Mouse (Mus musculus) midbrain, embryonic 15.5 days (tissue): ENCODE measurements at regions not wholly inside any gene's neighbourhood (a gene's known extent, or its start where the extent isn't known, plus 50 kb on each side); places are given as distances from the start of the nearest gene placed in this dataset.

ENCODE experiments used
- ATAC-seq: fragments of 200-750 bp; cut with Nextera tagmentation; replicated peaks from 2 replicates; pipeline ENCODE4 v1.8.0; 2017; ENCODE audit warnings: moderate TSS enrichment
- H3K27ac ChIP-seq: fragments of 300-500 bp; sonication (generic); 2 replicates; pipeline ENCODE4 v1.5.1; 2015; ENCODE audit warnings: mild to moderate bottlenecking, inconsistent platforms
- H3K27me3 ChIP-seq: fragments of 300-500 bp; sonication (generic); replicated peaks from 2 replicates; pipeline ENCODE4 v1.6.1; 2015; ENCODE audit warnings: inconsistent platforms
- H3K36me3 ChIP-seq: fragments of 300-500 bp; sonication (generic); replicated peaks from 2 replicates; pipeline ENCODE4 v1.6.1; 2015; ENCODE audit warnings: inconsistent platforms
- H3K4me1 ChIP-seq: fragments of 300-500 bp; sonication (generic); 2 replicates; pipeline ENCODE4 v1.6.1; 2015; ENCODE audit warnings: inconsistent platforms
- H3K4me2 ChIP-seq: fragments of 300-500 bp; sonication (generic); 2 replicates; pipeline ENCODE4 v1.6.1; 2015; ENCODE audit warnings: inconsistent platforms, mild to moderate bottlenecking, moderate library complexity
- H3K4me3 ChIP-seq: fragments of 300-500 bp; sonication (generic); 2 replicates; pipeline ENCODE4 v1.5.1; 2015; ENCODE audit warnings: mild to moderate bottlenecking, inconsistent platforms
- H3K9ac ChIP-seq: fragments of 300-500 bp; sonication (generic); 2 replicates; pipeline ENCODE4 v1.6.1; 2015; ENCODE audit warnings: mild to moderate bottlenecking, inconsistent platforms
- H3K9me3 ChIP-seq: fragments of 300-500 bp; sonication (generic); 2 replicates; pipeline ENCODE4 v1.6.1; 2016; ENCODE audit warnings: inconsistent platforms
- WGBS: fragments of 180-500 bp; shearing (Covaris S2); methylation state at CpG from one replicate; pipeline ENCODE4 v1.1.7; 2015; ENCODE audit warnings: mixed read lengths; 5-methylcytosine and 5-hydroxymethylcytosine counted together

- no peak overlapping the region for H3K27ac ChIP-seq
- H3K36me3 ChIP-seq, result no peaks in the 10 kb centered on the region
- 32% methylated on average over 7 of the region's 7 CpGs for WGBS
- no peak overlapping the region for H3K4me2 ChIP-seq
- H3K4me1 ChIP-seq, result peaks cover 8% of the 10 kb centered on the region; the same call in 1 of the 2 replicates
- no peak overlapping the region for H3K4me3 ChIP-seq
- ATAC-seq, result no peak
- no peaks in the 10 kb centered on the region for H3K9me3 ChIP-seq
- H3K27me3 ChIP-seq, result no peaks in the 10 kb centered on the region
- H3K9ac ChIP-seq, result no peak overlapping the region
These were observed 1445.5 kb upstream of the Tenm2 start for GRCm38 (mm10) chr11:38681264-38681663.

GRCm38 (mm10) chr11:38673367-38674056, 1437.7 kb upstream of the Tenm2 start:
- H3K9ac ChIP-seq, result no peak overlapping the region
- no peak for ATAC-seq
- WGBS, result 63% methylated on average over 5 of the region's 5 CpGs

More at GRCm38 (mm10) chr11:38673367-38674056, 1437.7 kb upstream of the Tenm2 start:
- H3K27ac ChIP-seq, result no peak overlapping the region
- H3K4me2 ChIP-seq, result no peak overlapping the region
- H3K27me3 ChIP-seq, result no peaks in the 10 kb centered on the region
- H3K4me1 ChIP-seq, result no peaks in the 10 kb centered on the region
- no peak overlapping the region for H3K4me3 ChIP-seq
- H3K36me3 ChIP-seq, result no peaks in the 10 kb centered on the region
- no peaks in the 10 kb centered on the region for H3K9me3 ChIP-seq
